Mouse (Mus musculus) cerebellum, adult 2 months (tissue): Measurements from ENCODE around the gene Pde2a. TPM values are rescaled to one million over a fixed set of nuclear protein-coding genes. Genes with fewer than 3 reads are reported as not detected.

Experiments used
- DNase-seq, 2 experiments: peaks; one replicate each; pipeline ENCODE4 v3.0.0; 2021
- H3K27ac ChIP-seq: fragments of 200-500 bp; 2 replicates; pipeline ENCODE4 v1.5.1; 2012; ENCODE audit warnings: low read length, control low read depth, inconsistent platforms; ENCODE audit not compliant: insufficient read depth
- H3K27me3 ChIP-seq: fragments of 200-500 bp; 2 replicates; pipeline ENCODE4 v1.6.1; 2012; ENCODE audit warnings: inconsistent platforms, mild to moderate bottlenecking, low read length, moderate library complexity; ENCODE audit not compliant: control insufficient read depth, insufficient read depth
- H3K4me1 ChIP-seq: fragments of 200-500 bp; 2 replicates; pipeline ENCODE4 v1.6.1; 2011; ENCODE audit warnings: low read length; ENCODE audit not compliant: control insufficient read depth, insufficient read depth
- H3K4me3 ChIP-seq: fragments of 200-500 bp; replicated peaks from 2 replicates; pipeline ENCODE3; 2011; ENCODE audit warnings: mild to moderate bottlenecking, low read depth, low read length, control low read depth; ENCODE audit not compliant: insufficient read depth
- CTCF ChIP-seq: fragments of 200-500 bp; IDR thresholded peaks from 2 replicates; pipeline ENCODE4 v1.5.1; 2011; ENCODE audit warnings: low read depth, mild to moderate bottlenecking, control low read depth, low read length, moderate library complexity, borderline replicate concordance; ENCODE audit not compliant: insufficient read depth
- POLR2A ChIP-seq: fragments of 200-500 bp; IDR thresholded peaks from 2 replicates; pipeline ENCODE4 v1.6.1; 2011; ENCODE audit warnings: low read length, control low read depth, borderline replicate concordance; ENCODE audit not compliant: insufficient read depth
- WGBS: fragments of 180-500 bp; shearing (Covaris S2); methylation state at CpG from one replicate; pipeline ENCODE4 v1.1.7; 2018; 5-methylcytosine and 5-hydroxymethylcytosine counted together
- polyA plus RNA-seq: library from polyadenylated mRNA; depleted of rRNA; stranded (reverse); fragments of >200 nt; gene quantifications from 2 replicates; pipeline ENCODE4 v1.2.3, GENCODE M21; 2012

The Pde2a gene
- polyA plus RNA-seq, 1 experiment: 26.6 TPM

DNA sequence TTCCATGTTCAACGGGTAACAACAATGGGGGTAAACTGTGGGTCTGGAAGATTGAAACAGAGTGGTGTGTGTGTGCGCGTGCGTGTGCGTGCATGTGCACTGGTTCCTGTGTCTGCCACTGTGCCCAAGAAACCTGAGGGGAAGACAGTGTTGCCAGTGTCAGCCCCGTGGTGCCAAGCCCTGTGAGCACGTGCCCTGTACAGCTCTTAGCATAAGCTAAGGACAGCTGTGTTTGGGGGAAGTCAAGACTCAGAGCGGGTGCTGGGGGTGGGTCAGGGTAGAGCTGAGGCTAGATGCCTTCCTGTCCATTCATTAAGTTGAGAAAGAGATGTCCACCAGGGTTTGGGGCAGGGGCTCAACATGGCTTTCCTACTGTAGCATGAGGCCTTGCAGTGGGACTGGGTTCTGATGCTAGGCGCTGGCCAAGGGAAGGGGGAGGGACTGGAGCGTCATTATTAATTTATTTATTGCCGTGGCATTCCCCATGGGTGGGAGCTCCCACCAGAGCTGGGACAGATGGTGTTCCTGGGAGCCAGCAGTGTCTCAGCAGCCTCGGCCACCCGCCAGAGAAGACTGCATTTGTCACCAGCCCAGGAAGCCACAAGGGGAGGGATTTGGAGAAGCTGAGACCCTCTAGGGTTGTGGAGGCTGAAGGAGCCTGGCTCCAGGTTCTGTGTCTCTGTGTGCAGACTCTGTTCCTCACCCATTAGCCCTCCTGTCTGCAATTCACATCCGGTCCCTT is 41.0 kb downstream of the Pde2a start:
- 45% methylated on average over 14 of the region's 14 CpGs for WGBS
- Histone ChIP-seq H3K27me3 (no peaks in the 10 kb centered on the region; the same call in 1 of the 2 replicates), H3K4me3 (no peak overlapping the region), H3K27ac (no peak overlapping the region), H3K4me1 (peaks cover 38% of the 10 kb centered on the region)
- DNase-seq: peak in 1 of 2 experiments; percentile 32
- TF ChIP-seq CTCF: no peak
- no peak for TF ChIP-seq POLR2A

DNA sequence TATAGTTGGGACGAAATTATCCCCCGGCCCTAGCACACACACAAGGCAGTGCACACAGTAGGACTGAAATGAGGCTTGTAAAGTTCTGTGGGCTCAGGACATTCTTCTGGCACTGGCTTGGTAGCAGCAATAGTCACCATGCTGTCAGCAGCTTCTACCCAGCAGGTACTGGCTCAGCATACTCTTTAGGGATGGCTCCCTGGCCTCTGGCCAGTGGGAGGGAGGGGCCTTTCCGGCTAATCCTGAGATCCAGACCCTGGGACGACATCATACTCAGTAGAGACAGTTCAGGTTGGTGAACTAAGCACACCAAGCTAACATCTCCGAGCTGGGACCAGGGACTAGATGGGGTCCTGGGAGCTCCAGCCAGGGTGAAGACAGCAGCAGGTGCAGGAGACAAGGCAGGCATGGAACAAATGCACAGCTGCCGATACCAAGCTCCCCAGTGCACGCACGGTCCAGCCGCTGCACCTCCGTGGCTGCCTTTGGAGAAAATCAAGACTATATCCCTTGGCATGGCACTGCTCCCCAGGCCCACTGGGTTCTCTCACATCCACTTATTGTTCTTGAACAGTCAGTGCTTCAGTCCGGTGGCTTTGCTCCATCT is 42.3 kb downstream of the Pde2a start:
- no peak for DNase-seq
- TF ChIP-seq CTCF (no peak), POLR2A (no peak)
- peaks cover 38% of the 10 kb centered on the region for H3K4me1 ChIP-seq
- 58% methylated on average over 11 of the region's 11 CpGs for WGBS
- no peak overlapping the region for H3K4me3 ChIP-seq
- H3K27me3 ChIP-seq: no peaks in the 10 kb centered on the region; the same call in 1 of the 2 replicates
- no peak overlapping the region for H3K27ac ChIP-seq

GRCm38 (mm10) chr7:101464927-101465326 is 43.4 kb downstream of the Pde2a start:
- H3K27ac ChIP-seq: no peak overlapping the region
- peaks cover 38% of the 10 kb centered on the region for H3K4me1 ChIP-seq
- WGBS: 67% methylated on average over 4 of the region's 4 CpGs
- DNase-seq: no peak
- H3K27me3 ChIP-seq: no peaks in the 10 kb centered on the region; the same call in 1 of the 2 replicates
- no peak overlapping the region for H3K4me3 ChIP-seq
- no peak for TF ChIP-seq CTCF
- no peak for TF ChIP-seq POLR2A

GRCm38 (mm10) chr7:101465392-101465791 is 43.9 kb downstream of the Pde2a start:
- Histone ChIP-seq H3K27ac (no peak overlapping the region), H3K4me1 (peaks cover 35% of the 10 kb centered on the region), H3K4me3 (no peak overlapping the region), H3K27me3 (no peaks in the 10 kb centered on the region; the same call in 1 of the 2 replicates)
- TF ChIP-seq POLR2A (no peak), CTCF (no peak)
- DNase-seq: no peak
- WGBS: 37% methylated on average over 14 of the region's 14 CpGs

DNA sequence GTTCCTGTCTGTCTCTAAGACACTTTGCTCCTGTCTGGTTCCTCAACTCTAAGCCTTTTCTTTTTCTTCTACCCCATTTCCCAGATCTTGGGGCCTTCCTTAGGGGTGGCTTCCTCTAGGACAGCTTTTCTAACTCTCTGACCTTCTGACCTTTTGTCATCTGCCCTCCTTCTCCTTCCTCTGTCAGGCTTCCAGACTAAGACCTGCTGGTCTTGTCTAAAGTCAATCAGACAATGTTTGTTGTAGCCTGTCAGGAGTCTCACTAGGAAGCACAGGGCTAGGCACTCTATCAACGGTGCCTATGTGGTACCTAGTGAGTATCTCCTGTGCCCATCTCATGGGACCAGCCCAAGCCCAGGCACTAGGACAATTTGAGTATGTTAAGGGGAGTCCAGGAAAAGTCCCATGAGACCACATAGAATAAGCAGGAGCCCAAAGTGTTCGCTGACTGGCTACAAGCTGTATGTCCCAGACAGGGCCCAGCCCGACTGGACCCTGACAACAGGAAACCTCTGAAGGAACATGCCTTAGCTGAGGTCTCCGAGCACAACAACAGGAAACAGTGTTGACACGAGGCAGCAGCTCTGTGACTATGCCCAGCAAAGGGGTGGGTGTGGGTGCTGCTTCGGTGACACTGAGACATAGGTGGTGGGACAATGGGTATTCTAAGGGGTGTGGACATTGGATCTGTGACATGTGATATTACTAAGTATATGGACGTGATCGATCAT is 44.5 kb downstream of the Pde2a start:
- no peaks in the 10 kb centered on the region for H3K27me3 ChIP-seq
- H3K27ac ChIP-seq: no peak overlapping the region

GRCm38 (mm10) chr7:101466581-101467081 is 45.1 kb downstream of the Pde2a start:
- no peak for TF ChIP-seq POLR2A
- no peak for TF ChIP-seq CTCF
- H3K27ac ChIP-seq: no peak overlapping the region
- no peak for DNase-seq
- WGBS: 94% methylated on average over 6 of the region's 6 CpGs
- H3K4me3 ChIP-seq: no peak overlapping the region
- H3K27me3 ChIP-seq: no peaks in the 10 kb centered on the region
- H3K4me1 ChIP-seq: peaks cover 32% of the 10 kb centered on the region

More for the DNA sequence above, 44.5 kb downstream of the Pde2a start:
- WGBS: 96% methylated on average over 8 of the region's 8 CpGs
- no peak overlapping the region for H3K4me3 ChIP-seq
- DNase-seq: no peak
- TF ChIP-seq POLR2A: no peak
- no peak for TF ChIP-seq CTCF
- peaks cover 34% of the 10 kb centered on the region for H3K4me1 ChIP-seq

GRCm38 (mm10) chr7:101471423-101471822 is 49.9 kb downstream of the Pde2a start:
- Histone ChIP-seq H3K27me3 (no peaks in the 10 kb centered on the region), H3K4me1 (peaks cover 7% of the 10 kb centered on the region), H3K27ac (no peak overlapping the region), H3K4me3 (no peak overlapping the region)
- 95% methylated on average over 2 of the region's 2 CpGs for WGBS
- TF ChIP-seq POLR2A (no peak), CTCF (no peak)
- DNase-seq: no peak
